ENCODE assay signal across 22 mouse cellular contexts in genomic region chr2:6060071-6060804, GRCm38 (mm10).
DNase-seq lines count a peak whose midpoint lies in the region; ATAC-seq and TF ChIP-seq lines count a peak whose summit lies in the region.
"Had no signal": no experiment of that assay in that cellular context is flagged by ENCODE, and none has a peak within 500 bp of the region (broad histone marks: within the 10 kb centered on the region; RNA-seq: fewer than 3 reads in every experiment).

No protein-coding gene starts in this region.

- H3K36me3 ChIP-seq in ES-Bruce4 (ENCODE audit: control insufficient read depth, insufficient read depth, low read length, poor library complexity, severe bottlenecking) = peaks cover 7% of the 10 kb centered on the region; the same call in 1 of the 2 replicates

- ATAC-seq in inflammation-experienced regulatory T-cells, adult 6 months = no peak
- ATAC-seq: activated CD4-positive, CD25-positive, alpha-beta regulatory T cell, adult 4 months; forebrain, embryonic 13.5 days; forebrain, embryonic 15.5 days; forebrain, postnatal 0 days; Patski had no signal

- TF ChIP-seq CTCF in ES-Bruce4 (IDR thresholded peaks at IDR 0.05; ENCODE audit: low read depth, low read length) = no peak

- peak; percentile 90 for TF ChIP-seq EP300 in ES-Bruce4 (IDR thresholded peaks at IDR 0.05; ENCODE audit: insufficient read depth, low read depth, low read length)

- no peak for TF ChIP-seq POLR2A in ES-Bruce4 (IDR thresholded peaks at IDR 0.05; ENCODE audit: insufficient read depth, low read length)

- peaks cover 9% of the 10 kb centered on the region for H3K4me1 ChIP-seq in ES-Bruce4 (ENCODE audit: control insufficient read depth, insufficient read depth, low read length)
- H3K4me1 ChIP-seq: embryonic facial prominence, embryonic 10.5 days; embryonic facial prominence, embryonic 12.5 days; forebrain, embryonic 15.5 days had no signal

- DNase-seq in ES-CJ7 (ENCODE audit: low read depth, low spot score) (peak; percentile 91), R1 (ENCODE audit: low read depth, low spot score) (peak; percentile 87)
- no peak for DNase-seq in kidney, postnatal 25 days
- no peak for DNase-seq in layer of hippocampus, adult 9-11 months
- DNase-seq: adrenal gland, adult 8-10 months; adrenal gland, postnatal 14 days; adrenal gland, postnatal 36 days; cerebellum, adult 11-12 months; cerebellum, adult 2 months; cerebellum, adult 9-10 months; cerebellum, postnatal 10 days; cerebellum, postnatal 25 days; forebrain, postnatal 0 days had no signal

- no peak overlapping the region for H3K9ac ChIP-seq in ES-Bruce4 (ENCODE audit: low read depth, poor library complexity, severe bottlenecking)
- H3K9ac ChIP-seq: embryonic facial prominence, embryonic 12.5 days; forebrain, embryonic 13.5 days; forebrain, embryonic 15.5 days; forebrain, postnatal 0 days had no signal

- H3K27me3 ChIP-seq in ES-Bruce4 (ENCODE audit: control insufficient read depth, insufficient read depth, low read length, poor library complexity, severe bottlenecking) = no peaks in the 10 kb centered on the region
- H3K27me3 ChIP-seq: embryonic facial prominence, embryonic 12.5 days; forebrain, embryonic 13.5 days; forebrain, embryonic 15.5 days; Patski had no signal

- no peaks in the 10 kb centered on the region for H3K9me3 ChIP-seq in ES-Bruce4 (replicated peaks; ENCODE audit: control insufficient read depth, insufficient read depth, low read length, poor library complexity, severe bottlenecking)
- H3K9me3 ChIP-seq: embryonic facial prominence, embryonic 10.5 days; embryonic facial prominence, embryonic 12.5 days; forebrain, embryonic 13.5 days; forebrain, embryonic 15.5 days; G1E had no signal

- H3K4me3 ChIP-seq in ES-Bruce4 (ENCODE audit: low read depth, low read length) = no peak overlapping the region
- H3K4me3 ChIP-seq: embryonic facial prominence, embryonic 10.5 days; embryonic facial prominence, embryonic 12.5 days; forebrain, embryonic 13.5 days; forebrain, embryonic 15.5 days had no signal

- no peak overlapping the region for H3K27ac ChIP-seq in ES-Bruce4 (ENCODE audit: insufficient read depth, low read length)
- H3K27ac ChIP-seq: embryonic facial prominence, embryonic 10.5 days; embryonic facial prominence, embryonic 12.5 days; forebrain, embryonic 13.5 days; forebrain, embryonic 15.5 days had no signal

Comparison
In these comparisons a context has a peak if more than half of its experiments do, and no peak if none do; other contexts are left out.
1. DNase-seq: peak in ES-CJ7 (single experiment) and R1 (single experiment); none in kidney, postnatal 25 days (0 of 2) and layer of hippocampus, adult 9-11 months (single experiment).